Mouse (Mus musculus) erythroblast, embryonic 14.5 days (primary cell): ENCODE data around the gene Prpsap1. TPM values are rescaled to one million over a fixed set of nuclear protein-coding genes. Genes with fewer than 3 reads are reported as not detected.

Experiments
- H3K27me3 ChIP-seq: 2 replicates; pipeline ENCODE4 v1.6.1; 2012; ENCODE audit warnings: inconsistent platforms; ENCODE audit not compliant: control insufficient read depth
- H3K36me3 ChIP-seq: 2 replicates; pipeline ENCODE4 v1.6.1; 2012; ENCODE audit warnings: mild to moderate bottlenecking, inconsistent platforms; ENCODE audit not compliant: control insufficient read depth
- H3K4me1 ChIP-seq: 2 replicates; pipeline ENCODE4 v1.6.1; 2012; ENCODE audit warnings: inconsistent platforms; ENCODE audit not compliant: control insufficient read depth
- H3K4me3 ChIP-seq: replicated peaks from 2 replicates; pipeline ENCODE3; 2012; ENCODE audit warnings: moderate library complexity, mild to moderate bottlenecking, inconsistent platforms
- H3K9me3 ChIP-seq: 2 replicates; pipeline ENCODE4 v1.6.1; 2012; ENCODE audit warnings: low read length, inconsistent platforms, mixed read lengths; ENCODE audit not compliant: control insufficient read depth
- GATA1 ChIP-seq: IDR thresholded peaks from 2 replicates; pipeline ENCODE4 v1.6.1; 2012; ENCODE audit warnings: low read length, inconsistent platforms, mixed read lengths
- TAL1 ChIP-seq: IDR thresholded peaks from 3 replicates; pipeline ENCODE4 v1.6.1; 2012; ENCODE audit warnings: low read length, inconsistent platforms, mixed read lengths
- polyA plus RNA-seq: library from polyadenylated mRNA; stranded (reverse); fragments of >175 nt; gene quantifications from 2 replicates; pipeline ENCODE4 v1.2.3, GENCODE M21; 2012

Prpsap1 gene
- polyA plus RNA-seq, 1 experiment = 1.4 TPM

DNA sequence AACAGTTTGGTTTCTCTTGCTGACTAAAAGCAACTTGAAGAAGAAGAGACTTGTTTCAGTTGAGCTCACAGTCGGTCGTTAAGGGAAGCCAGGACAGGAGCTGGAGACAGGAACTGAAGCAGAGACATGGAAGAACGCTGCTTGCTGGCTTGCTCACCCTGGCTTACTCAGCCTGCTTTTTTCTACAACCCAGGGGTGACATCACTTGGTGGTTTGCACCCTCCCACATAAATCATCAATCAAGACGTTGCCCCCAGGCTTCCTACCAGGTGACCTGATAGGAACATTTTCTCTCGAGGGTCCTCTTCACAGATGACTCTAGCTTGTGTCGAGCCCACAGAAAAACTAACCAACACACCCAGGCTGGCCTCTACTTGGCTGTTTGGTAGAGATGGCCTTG is 70.8 kb downstream of the Prpsap1 start:
- no peak for TF ChIP-seq TAL1
- Histone ChIP-seq H3K27me3 (no peaks in the 10 kb centered on the region), H3K9me3 (no peaks in the 10 kb centered on the region), H3K36me3 (no peaks in the 10 kb centered on the region), H3K4me3 (no peak overlapping the region), H3K4me1 (peaks cover 9% of the 10 kb centered on the region)

DNA sequence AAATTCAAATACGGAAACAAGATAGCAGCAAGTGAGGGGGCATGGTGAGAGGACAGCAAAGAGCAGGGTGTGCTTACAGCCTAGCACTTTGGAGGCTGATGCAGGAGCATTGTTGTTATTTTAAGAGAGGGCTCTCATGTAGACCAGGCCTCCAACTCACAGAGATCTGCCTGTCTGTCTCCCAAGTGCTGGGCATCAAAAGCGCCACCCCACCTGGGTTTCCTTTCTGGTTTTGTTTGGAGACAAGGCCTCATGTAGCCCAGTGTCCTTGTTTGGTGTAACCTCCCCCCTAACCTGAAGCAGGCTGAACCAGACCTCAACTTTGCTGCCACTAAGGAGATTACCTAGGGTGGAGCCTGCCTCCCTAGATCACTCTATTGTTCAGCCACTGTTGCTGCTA is 71.4 kb downstream of the Prpsap1 start:
- TF ChIP-seq TAL1 = no peak
- TF ChIP-seq GATA1 = no peak
- H3K4me3 ChIP-seq = no peak overlapping the region
- no peaks in the 10 kb centered on the region for H3K27me3 ChIP-seq
- H3K36me3 ChIP-seq = no peaks in the 10 kb centered on the region
- H3K9me3 ChIP-seq = no peaks in the 10 kb centered on the region
- H3K4me1 ChIP-seq = peaks cover 7% of the 10 kb centered on the region

GRCm38 (mm10) chr11:116421102-116421501 is 72.9 kb downstream of the Prpsap1 start:
- Histone ChIP-seq H3K4me3 (no peak overlapping the region), H3K36me3 (no peaks in the 10 kb centered on the region), H3K27me3 (no peaks in the 10 kb centered on the region; the same call in 1 of the 2 replicates), H3K4me1 (peaks cover 7% of the 10 kb centered on the region), H3K9me3 (no peaks in the 10 kb centered on the region)
- TF ChIP-seq GATA1 (no peak), TAL1 (no peak)

Other genes with a start within 250 kb of the Prpsap1 start
- 0.78 and 1.9 TPM in 2 replicates for gene Srp68, start 220.0 kb downstream of the Prpsap1 start, polyA plus RNA-seq
- gene Galr2, start 213.3 kb downstream of the Prpsap1 start, polyA plus RNA-seq = not detected in 2 replicates
- gene Exoc7, start 187.0 kb downstream of the Prpsap1 start, polyA plus RNA-seq = 0.84 and 0.94 TPM in 2 replicates
- gene Foxj1, start 158.8 kb downstream of the Prpsap1 start, polyA plus RNA-seq = 0.01 and 0.02 TPM in 2 replicates
- gene Rnf157, start 81.2 kb downstream of the Prpsap1 start, polyA plus RNA-seq = 0.04 TPM in 1 of 2 replicates, not detected in the other
- gene Ubald2, start 60.1 kb downstream of the Prpsap1 start, polyA plus RNA-seq = 377 and 469 TPM in 2 replicates
- 0.01 TPM in 1 of 2 replicates, not detected in the other for gene Qrich2, start 28.0 kb downstream of the Prpsap1 start, polyA plus RNA-seq
- gene Sphk1, start 36.7 kb upstream of the Prpsap1 start, polyA plus RNA-seq = 13.6 and 14.3 TPM in 2 replicates
- gene Ube2o, start 87.2 kb upstream of the Prpsap1 start, polyA plus RNA-seq = 71.6 and 80.5 TPM in 2 replicates
- gene Aanat, start 92.2 kb upstream of the Prpsap1 start, polyA plus RNA-seq = not detected in 2 replicates
- 1.6 and 1.8 TPM in 2 replicates for gene Rhbdf2, start 132.8 kb upstream of the Prpsap1 start, polyA plus RNA-seq
- gene Prcd, start 159.3 kb upstream of the Prpsap1 start, polyA plus RNA-seq = not detected in 2 replicates
- 0.02 TPM in 1 of 2 replicates, not detected in the other for gene Cygb, start 160.1 kb upstream of the Prpsap1 start, polyA plus RNA-seq